Mouse (Mus musculus): ENCODE data around the gene Csrp1.

- TF ChIP-seq CTCF (IDR thresholded peaks at IDR 0.05; ENCODE audit: insufficient read depth, low read depth, low read length), result no peak
- TF ChIP-seq POLR2A (IDR thresholded peaks at IDR 0.05; ENCODE audit: insufficient read depth, low read depth, low read length), result no peak
Measured at GRCm38 (mm10) chr1:135759685-135760084, 39.8 kb downstream of the Csrp1 start.

Measured in olfactory bulb, adult 2 months (tissue).